Mouse (Mus musculus): ENCODE data around the gene Kat2b.
"Not testable (repeated sequence)": the region's sequence is repeated elsewhere in the genome, so short reads cannot be mapped to it uniquely, and the experiment has no call there.

The Kat2b gene

DNA sequence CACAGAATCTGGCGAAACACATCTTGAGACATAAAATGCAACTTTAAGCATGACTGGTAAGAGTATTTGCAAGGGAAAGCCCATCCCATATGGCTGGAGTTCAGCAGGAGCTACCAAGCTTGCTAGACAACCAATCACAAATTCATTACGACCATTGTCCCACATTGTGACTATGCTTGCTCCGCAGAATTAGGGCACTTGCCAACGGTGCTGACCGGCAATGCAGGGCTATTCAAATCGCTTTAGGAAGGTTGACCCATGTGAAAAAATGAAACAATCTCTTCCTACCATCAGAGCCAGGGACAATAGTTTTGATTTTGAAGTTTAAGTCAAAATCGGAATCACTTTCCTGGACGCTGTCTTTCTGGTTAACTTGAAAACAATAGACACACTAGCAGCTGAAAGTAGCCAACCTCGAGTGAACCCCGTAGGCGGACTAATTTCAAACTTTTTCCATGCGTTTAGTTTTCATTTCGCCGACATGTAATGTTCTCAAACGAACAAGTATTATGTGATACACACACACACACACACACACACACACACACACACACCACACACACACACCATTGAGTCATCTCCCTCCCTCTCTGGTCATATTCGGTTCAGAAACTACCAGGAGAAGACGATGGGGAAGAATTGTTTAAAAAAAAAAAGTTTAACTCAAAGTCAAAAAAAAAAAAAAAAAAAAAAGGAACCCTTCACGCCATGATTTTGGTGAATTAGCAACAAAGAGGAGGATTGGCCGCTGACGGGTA is at the start of gene Kat2b:
Gene Kat2b (plus strand): TSS at position 701 of the 758 bp plus-strand sequence.
- no peak for DNase-seq (ENCODE audit: low spot score in 2 of 2)

DNA sequence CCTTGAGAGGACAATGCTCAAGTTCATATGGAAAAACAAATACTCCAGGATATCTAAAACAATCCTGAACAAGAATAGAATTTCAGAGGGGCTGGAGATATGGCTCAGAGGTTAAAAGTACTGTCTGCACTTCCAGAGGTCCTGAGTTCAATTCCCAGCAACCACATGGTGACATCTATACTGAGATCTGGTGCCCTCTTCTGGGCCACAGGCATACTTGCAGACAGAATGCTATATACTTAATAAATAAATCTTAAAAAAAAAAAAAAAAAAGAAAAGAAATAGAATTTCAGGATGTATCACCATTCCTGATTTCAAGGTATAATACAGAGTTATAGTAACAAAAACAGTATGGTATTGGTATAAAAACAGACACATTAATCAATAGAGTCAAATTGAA is 47.3 kb upstream of the Kat2b start:
- no peak for DNase-seq (ENCODE audit: low spot score in 2 of 2)

DNA sequence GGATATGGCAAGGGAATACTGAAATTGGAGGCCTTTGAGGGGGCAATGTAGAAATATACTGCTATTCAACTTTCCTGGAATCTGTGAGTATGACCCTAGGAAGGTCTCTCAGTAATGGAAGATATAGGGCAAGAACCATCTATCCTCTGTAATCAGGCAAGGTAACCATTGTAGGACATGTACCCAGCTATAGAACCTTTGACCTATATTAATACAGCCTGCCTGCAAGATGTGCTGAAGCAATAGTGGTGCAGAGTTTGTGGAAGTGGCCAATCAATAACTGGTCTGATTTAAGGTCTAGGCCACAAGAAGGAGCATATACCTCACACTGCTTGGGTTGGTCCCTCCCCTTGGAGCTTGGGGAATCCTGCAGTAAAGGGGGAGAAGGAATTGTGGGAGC is 46.2 kb upstream of the Kat2b start:
- no peak for DNase-seq (ENCODE audit: low spot score in 2 of 2)

DNA sequence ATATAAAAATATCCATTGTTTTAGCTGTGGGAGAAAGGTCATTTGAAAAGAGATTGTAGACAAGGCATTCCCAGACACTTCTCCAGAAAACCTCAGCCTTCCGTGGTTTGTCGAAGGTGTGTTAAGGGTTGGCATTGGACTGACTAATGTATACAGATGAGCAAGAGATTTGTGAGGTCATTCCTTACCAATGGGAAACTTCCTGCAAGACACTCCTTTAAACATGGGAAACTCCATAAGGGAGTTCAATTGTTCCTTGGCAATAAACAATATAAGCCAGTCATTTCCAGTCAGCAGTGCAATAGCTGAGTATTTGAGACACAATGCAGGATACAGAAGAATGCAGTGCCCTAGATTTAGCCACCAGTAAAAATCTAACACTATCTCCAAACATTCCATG is 38.6 kb upstream of the Kat2b start:
- DNase-seq (ENCODE audit: low spot score in 2 of 2), result no peak

DNA sequence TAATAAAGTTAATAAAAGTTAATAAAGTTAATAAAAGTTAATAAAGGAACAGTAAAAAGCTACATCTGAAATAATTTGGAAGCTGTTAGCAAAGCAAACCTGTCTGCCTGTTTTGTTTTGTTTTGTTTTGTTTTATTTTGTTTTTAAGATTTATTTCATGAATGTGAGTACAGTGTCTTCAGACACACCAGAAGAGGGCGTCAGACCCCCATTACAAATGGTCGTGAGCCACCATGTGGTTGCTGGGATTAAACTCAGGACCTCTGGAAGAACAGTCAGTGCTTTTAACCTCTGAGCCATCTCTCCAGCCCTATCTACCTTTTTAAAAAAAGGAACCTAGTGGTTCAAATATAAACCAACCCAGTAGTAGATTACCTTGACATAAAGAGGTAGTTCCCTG is 35.5 kb upstream of the Kat2b start:
- DNase-seq (ENCODE audit: low spot score in 2 of 2), result no peak

DNA sequence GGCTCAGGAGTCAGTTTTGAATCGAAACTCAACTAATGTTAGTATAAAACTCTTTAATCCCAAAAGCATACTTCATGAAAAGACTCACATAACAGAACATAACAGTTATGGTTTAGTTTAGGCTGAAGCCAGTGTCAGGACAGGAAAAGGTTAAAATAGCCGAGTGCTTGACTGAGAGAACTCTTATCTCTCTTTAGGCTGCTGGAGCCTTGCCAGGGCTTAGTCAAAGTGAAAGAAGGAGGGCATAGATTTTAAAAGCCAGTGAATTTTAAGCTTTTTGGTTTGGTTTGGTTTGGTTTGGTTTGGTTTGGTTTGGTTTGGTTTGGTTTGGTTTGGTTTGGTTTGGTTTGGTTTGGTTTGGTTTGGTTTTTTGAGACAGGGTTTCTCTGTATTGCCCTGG is 34.2 kb upstream of the Kat2b start:
- DNase-seq (ENCODE audit: low spot score in 2 of 2), result no peak

DNA sequence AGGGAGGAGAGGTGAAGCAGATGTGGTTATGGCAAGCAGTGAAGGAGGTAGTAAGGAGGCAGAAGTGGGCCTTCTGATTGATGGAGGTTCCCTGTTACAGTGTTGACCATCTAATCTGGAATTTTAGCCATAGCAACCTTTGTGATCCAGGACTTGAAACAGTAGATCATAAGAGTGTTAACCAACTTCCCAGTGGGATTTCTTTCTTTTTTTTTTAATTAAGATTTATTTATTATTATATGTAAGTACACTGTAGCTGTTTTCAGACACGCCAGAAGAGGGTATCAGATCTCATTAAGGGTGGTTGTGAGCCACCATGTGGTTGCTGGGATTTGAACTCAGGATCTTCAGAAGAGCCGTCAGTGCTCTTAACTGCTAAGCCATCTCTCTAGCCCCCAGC is 27.3 kb upstream of the Kat2b start, which contains the start of gene Pp2d1:
Gene Pp2d1 (minus strand): TSS at position 101 of the 400 bp plus-strand sequence.
- DNase-seq (ENCODE audit: low spot score in 2 of 2), result not testable (repeated sequence)

DNA sequence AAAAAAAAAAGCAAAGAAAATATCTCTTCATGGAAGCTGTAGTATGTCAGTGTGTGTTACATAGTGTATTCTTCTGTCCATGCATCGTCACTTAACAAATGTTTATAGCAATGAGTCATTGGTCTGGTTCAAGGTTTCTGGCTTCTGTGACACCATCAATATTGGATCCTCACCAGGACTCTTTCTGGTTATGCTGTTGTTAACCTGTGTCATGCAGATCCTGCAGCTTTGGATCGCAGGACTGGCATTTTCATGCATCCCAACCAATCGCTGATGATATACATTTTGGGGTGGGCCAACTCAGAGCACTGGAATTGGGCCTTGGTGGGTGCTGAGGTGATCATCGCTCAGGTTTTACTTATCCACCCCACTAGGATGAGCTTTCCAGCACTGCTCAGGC is 24.1 kb upstream of the Kat2b start:
- no peak for DNase-seq (ENCODE audit: low spot score in 2 of 2)

DNA sequence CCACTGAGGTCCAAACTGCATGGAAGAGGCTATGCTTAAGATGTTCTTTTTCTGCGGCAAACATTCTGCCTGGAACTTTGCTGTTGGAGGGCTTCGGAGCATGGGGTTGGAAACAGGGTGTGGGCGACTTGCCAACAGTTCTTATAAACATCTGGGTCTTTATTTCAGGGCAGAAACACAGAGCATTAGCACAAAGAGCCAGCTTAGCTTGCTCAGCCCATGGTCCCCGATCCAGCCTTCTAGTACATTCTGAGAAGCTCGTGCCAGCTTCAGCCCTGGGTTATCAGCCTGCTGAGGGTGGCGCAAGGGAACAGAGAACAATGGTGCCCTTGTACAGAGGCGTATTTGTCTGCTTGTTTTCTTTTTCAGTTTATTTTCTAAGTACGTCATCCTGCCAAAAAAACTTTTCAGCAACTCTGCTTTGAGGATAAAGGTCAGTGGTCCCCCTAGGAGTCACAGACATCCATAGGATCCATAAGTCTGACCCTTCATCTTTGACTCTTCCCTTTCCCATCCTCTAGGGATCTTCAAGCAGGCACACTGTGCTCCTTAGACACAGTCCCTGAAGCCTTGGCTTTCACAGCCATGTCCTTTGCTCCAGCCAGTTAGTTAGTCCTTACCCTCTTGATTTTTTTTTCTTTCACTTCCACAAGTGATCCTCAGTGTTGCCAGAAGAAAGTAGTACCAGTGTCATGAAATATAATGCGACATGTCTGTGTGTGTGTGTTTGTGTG is 22.9 kb upstream of the Kat2b start:
- DNase-seq (ENCODE audit: low spot score in 2 of 2), result no peak

DNA sequence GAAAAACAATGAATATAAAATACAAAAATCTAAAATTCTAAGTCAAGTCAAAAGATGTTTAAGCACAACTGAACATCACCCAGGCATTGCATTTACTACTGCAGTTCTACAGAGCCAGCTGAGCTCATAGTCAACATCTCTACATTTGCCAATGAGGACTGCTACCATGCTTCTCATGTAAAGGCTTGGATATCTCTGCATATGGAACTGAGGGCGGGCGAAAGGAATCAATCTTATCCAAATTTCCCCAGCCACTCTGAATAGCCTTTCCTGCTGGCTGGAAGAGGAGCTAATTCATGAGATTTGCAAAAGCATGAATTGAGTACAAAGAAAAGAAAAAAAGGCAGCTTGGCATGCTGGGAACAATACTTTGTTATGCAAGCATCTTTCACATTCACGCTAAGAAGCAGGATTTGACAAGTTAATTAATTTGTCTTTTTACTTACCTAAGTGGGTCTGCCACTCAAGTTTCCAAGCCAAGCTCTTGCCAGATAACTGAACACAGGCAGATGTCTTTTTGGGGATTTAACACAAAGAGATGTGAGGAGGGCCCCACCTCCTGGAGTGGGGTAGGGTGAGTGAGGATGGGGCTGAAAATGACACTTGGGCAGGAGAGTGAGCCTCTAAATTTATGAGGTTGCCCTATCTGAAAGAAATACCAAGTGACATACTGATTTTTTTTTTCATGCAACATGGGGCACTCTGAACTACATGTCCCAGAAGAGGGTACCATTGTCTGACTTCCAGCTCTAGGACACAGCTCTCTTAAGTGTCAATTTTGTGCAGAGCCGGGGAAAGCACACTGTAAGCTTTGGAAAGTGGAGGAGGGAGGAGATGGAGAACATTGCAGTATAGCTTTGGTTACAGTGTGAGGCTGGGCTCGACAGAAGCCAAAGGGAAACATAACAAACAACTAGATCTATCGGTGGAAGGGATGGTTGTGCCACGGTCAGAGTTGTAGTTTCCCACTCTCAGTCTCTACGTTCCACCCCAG is 15.1 kb upstream of the Kat2b start:
- no peak for DNase-seq (ENCODE audit: low spot score in 2 of 2)

DNA sequence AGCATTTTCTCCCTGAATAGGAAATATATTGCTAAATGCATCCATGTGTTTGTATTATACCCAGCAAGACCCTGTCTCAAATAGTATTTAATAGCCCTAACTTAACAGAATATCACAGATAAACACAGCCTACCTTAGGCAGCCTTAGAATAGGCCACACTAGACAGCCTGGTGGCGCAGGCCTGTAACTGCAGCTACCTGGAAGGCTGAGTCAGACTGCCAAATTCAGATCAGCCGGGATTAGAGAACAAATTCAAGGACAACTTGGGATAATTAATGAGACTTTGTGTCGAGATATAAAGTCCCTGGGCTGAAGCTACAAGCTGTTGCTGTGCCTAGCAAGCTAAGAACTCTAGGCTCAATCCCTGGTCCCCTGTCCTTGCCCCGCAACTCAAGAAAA is 12.6 kb upstream of the Kat2b start:
- DNase-seq (ENCODE audit: low spot score in 2 of 2), result peak in 1 of 2 experiments; percentile 21

DNA sequence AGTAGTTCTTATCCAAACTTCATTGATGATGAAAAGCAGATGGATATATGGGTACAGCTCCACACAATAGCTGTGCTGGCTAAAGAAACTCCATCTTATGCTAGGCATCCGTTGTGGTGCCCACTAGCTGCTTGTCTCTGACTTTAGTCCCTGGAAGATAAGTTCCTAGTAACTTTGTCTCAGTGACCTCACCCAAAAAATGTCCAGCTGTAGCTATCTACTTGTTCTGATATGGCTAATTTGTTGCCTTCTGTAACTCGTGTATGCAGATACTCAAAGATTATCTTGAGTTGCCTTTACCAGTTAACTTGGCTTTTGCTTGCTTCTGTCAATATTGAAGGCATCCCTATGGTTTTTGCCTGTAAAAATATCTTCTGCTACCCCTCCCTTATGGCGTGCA is 11.8 kb upstream of the Kat2b start:
- DNase-seq (ENCODE audit: low spot score in 2 of 2), result no peak

DNA sequence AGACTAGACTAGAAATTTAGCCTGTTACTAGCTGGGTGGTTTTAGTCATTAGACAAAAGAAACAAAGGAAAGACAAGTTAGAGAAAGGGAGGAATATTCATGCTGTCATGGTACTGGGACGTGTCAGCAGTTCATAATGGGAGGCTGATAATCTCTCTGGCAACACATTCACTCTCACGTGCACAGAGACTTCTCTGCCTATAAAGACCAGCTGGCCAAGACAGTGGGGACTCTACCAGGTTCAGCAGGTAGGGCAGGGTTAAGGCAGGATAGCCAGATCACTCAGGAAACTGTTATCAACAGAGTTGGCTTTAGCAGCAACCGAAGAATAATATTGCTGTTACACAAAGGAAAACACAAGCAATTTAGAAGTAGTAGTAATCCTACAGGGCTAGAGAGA is 9.2 kb upstream of the Kat2b start:
- no peak for DNase-seq (ENCODE audit: low spot score in 2 of 2)

DNA sequence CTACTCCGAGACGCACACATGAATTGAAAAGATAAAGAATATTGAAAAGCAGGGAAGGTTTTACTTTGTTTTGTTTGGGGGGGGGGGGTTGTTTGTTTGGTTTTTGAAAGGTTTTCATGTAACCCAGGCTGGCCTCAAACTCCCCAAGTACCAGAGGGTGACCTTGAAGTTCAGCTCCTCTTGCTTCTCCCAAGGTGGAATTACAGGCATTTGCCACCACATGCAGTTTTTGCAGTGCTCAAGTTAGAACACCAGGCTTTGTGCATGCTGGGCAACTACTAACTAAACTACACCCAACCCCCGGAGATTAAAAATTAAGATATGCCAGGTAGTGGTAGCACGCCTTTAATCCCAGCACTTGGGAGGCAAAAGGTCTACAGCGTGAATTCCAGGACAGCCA is 7.0 kb upstream of the Kat2b start:
- DNase-seq (ENCODE audit: low spot score in 2 of 2), result no peak

DNA sequence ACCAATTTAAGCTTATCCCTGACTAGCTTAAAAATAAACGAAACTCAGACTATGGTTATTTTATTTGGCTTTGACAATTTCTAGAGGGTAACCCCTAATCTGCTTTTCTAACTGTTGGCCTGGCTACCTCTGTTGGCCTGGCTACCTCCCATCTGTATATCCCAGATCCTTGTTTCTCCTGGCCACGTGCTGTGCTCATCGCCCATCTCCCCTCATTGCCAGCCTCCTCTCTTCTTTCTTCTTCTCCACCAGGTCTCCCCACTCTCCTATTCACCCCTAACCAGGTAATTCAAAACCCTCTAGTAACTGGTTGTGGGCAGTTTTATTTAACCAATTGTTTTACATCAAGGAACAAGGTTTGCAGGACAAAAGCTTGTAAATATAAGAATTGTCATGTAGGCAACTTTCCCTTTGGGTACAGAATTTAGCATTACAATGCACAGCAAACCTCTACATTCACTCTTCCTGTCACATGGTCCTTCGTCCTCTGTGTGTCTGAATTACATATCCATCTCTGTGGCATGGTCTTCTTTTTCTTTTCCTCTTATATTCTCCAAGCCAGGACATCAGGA is 5.1 kb upstream of the Kat2b start:
- DNase-seq (ENCODE audit: low spot score in 2 of 2), result no peak

DNA sequence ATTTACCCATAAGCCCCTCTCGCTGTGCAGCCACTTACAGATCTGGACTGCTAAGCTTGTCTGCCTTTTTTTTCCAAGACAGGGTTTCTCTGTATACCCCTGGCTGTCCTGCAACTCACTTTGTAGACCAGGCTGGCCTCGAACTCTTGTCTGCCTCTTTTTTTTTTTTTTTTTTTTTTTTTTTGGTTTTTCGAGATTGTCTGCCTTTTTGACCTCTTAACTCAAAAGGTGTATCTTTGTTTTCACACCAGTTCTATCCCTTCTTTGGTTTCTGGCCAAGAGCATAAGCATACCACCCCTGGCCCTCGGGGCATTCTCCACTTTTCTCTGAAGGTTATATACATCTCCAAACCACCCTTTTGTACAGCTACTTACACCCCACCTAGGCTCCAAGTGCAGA is 1.8 kb upstream of the Kat2b start:
- DNase-seq (ENCODE audit: low spot score in 2 of 2), result no peak

DNA sequence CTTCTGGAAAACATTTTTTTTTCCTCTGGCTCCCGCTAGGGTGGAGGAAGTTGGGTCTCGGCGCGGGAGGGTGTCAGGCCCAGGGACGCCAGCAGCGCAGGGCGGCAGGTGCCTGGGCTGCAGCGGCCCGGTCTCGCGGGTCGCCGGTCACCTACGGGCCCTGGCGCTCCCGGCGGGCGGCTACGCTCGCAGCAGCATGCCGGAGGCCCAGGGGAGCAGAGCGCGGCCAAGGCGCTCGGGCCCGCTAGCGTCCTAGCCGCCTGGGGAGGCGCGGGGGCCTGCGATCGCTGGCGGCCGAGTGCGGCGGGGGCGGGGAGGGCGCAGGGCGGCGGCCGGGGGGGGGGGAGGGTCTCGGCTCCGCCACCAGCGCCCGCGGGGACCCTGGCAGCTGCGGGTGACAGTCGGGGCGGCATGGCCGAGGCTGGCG is 271 bp downstream of the Kat2b start:
- peak; percentile 52 to 56 for DNase-seq (ENCODE audit: low spot score in 2 of 2)

DNA sequence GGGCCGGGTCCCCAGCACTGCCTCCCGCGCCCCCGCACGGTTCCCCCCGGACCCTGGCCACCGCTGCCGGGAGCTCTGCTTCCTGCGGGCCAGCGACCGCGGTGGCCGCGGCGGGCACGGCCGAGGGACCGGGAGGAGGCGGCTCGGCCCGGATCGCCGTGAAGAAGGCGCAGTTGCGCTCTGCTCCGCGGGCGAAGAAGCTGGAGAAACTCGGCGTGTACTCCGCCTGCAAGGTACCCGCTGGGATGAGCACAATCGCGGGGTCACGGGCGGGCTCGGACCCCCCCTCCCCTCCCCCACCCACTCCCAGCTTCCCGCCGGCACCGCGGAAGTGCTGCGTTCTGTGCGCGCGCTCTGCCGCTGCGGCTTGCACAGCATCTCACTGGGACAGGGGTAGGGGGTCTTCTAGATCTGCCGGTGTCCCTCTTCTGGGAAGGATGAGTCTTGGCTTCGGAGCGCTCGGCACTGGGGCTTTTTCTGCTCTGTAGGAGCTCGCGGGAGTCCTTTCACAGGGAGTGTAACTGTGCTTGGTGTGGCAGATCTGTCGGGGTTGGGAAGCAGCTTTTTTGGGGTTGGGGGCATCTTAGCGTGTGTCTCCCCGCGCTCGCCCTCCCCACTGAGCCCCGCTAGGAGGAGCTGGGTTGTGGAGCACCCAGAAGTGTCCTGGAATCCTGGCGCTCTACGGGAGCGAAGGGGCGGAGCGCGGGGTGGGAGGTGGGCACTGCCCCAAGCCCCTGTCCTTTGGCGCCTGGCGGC is 863 bp downstream of the Kat2b start:
- DNase-seq (ENCODE audit: low spot score in 2 of 2), result peak; percentile 33 to 46

DNA sequence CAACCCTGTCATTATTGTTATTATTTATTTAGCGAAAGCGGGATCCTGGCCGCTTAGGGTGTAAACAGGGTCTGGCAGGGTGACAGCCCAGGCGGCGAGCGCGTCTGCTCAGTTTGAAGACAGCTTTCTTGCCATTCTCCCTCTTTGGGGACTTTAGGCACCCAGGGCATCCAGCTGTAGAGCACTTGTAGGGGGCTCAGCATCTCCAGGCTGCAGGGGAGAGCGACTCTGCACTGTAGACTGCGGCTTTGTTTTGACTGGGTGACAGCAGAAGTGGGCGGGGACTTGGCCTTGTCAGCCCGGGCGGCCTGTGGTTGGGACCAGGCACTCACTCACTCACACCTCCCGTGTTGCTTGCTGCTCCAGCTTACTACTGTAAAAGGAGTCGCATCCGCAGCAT is 1.5 kb downstream of the Kat2b start:
- DNase-seq (ENCODE audit: low spot score in 2 of 2), result peak; percentile 73 to 78

DNA sequence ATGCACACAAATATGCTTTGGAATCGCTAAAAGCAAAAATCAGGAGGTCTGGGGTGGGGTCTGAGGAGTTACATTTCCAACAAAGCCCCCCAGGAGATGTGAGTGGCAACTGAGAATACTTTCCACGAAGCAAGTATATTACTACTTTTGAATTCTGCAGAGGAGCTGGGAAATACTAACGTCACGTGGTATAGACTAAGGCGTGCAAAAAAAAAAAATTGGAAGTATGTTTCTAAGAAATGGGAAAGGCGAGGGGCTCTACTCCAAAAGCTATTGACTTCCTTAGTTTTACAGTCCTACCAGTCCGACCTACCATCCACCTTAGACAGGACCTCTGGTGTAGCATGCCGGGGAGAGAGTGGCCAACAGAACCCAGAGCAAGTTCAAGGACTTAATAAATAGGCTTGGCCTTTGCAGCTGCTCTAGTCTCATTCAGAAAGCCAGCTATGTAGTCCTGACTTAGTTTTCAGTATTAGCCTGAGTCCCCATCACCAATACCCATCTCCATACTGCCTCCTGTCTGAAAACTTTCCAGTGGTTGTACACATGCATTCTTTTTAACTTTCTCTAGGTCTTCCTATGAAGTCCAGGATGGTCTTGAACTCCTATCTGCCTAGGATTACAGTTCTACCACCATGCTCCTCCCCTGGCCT is 2.2 kb downstream of the Kat2b start:
- DNase-seq (ENCODE audit: low spot score in 2 of 2), result no peak
